Mouse (Mus musculus) intestine, postnatal 0 days (tissue): ENCODE measurements around the gene Cldn1. TPM values are rescaled to one million over a fixed set of nuclear protein-coding genes. Genes with fewer than 3 reads are reported as not detected.

Experiments used
- ATAC-seq: fragments of 200-750 bp; cut with Nextera tagmentation; 2 replicates; pipeline ENCODE4 v1.8.0; 2017; ENCODE audit warnings: mild to moderate bottlenecking, moderate TSS enrichment, moderate library complexity
- H3K27ac ChIP-seq: fragments of 300-500 bp; sonication (generic); 2 replicates; pipeline ENCODE4 v1.5.1; 2014; ENCODE audit warnings: mild to moderate bottlenecking, low read depth, low read length, moderate library complexity
- H3K27me3 ChIP-seq: fragments of 300-500 bp; sonication (generic); replicated peaks from 2 replicates; pipeline ENCODE4 v1.6.1; 2014; ENCODE audit warnings: low read length, mixed read lengths; ENCODE audit not compliant: control insufficient read depth, insufficient read depth
- H3K36me3 ChIP-seq: fragments of 300-500 bp; sonication (generic); 2 replicates; pipeline ENCODE4 v1.6.1; 2014; ENCODE audit warnings: mild to moderate bottlenecking, moderate library complexity; ENCODE audit not compliant: control insufficient read depth, insufficient read depth
- H3K4me1 ChIP-seq: fragments of 300-500 bp; sonication (generic); replicated peaks from 2 replicates; pipeline ENCODE4 v1.6.1; 2014; ENCODE audit warnings: antibody characterized with exemption, low read length, mixed read lengths; ENCODE audit not compliant: control insufficient read depth, insufficient read depth
- H3K4me2 ChIP-seq: fragments of 300-500 bp; sonication (generic); replicated peaks from 2 replicates; pipeline ENCODE4 v1.6.1; 2014; ENCODE audit warnings: low read depth, mild to moderate bottlenecking, moderate library complexity
- H3K4me3 ChIP-seq: fragments of 300-500 bp; sonication (generic); 2 replicates; pipeline ENCODE4 v1.5.1; 2014; ENCODE audit warnings: low read depth, low read length
- H3K9ac ChIP-seq: fragments of 300-500 bp; sonication (generic); 2 replicates; pipeline ENCODE4 v1.6.1; 2014; ENCODE audit warnings: mild to moderate bottlenecking, low read depth, low read length
- H3K9me3 ChIP-seq: fragments of 300-500 bp; sonication (generic); 2 replicates; pipeline ENCODE4 v1.6.1; 2016; ENCODE audit warnings: mixed run types; ENCODE audit not compliant: control insufficient read depth
- CTCF ChIP-seq: sonication (generic); IDR thresholded peaks from 2 replicates; pipeline ENCODE4 v1.5.1; 2016; ENCODE audit warnings: low read depth, mild to moderate bottlenecking, control low read depth, antibody characterized with exemption, moderate library complexity
- WGBS: fragments of 180-500 bp; shearing (Covaris S2); extraction: QIAGEN DNeasy Blood & Tissue Kit; methylation state at CpG from one replicate; pipeline ENCODE4 v1.1.7; 2014; 5-methylcytosine and 5-hydroxymethylcytosine counted together
- polyA plus RNA-seq: library from polyadenylated mRNA; unstranded; fragments of >200 nt; fragmentation: Nextera tagmentation; extraction: Ambion mirVana; gene quantifications from 2 replicates; pipeline ENCODE4 v1.2.1, GENCODE M21; 2015

The Cldn1 gene
- polyA plus RNA-seq, 1 experiment from 2014 or later: 5.5 TPM

DNA sequence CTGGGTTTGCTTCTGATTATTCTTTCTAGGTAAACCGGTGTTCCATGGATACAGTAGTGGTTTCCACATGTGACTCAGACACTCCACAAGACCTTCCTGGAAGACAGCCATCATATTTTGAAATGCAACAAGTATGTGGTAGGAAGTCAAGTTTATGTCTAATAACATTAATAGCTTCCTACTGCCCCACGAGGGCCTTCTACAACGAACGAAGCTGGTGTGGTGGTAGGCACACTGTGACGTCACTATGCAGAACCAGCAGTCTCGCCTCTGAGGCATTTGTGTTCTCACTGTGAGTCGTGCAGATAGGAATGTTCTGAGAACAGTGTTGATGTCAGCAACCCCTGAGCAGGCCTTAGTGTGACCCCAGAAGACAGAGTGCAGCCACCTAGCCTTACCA is 55.4 kb downstream of the Cldn1 start:
- H3K36me3 ChIP-seq: no peaks in the 10 kb centered on the region
- no peak overlapping the region for H3K4me3 ChIP-seq
- no peak overlapping the region for H3K27ac ChIP-seq
- TF ChIP-seq CTCF: no peak
- H3K4me2 ChIP-seq: no peak overlapping the region
- no peak overlapping the region for H3K9ac ChIP-seq
- no peak for ATAC-seq
- H3K4me1 ChIP-seq: no peaks in the 10 kb centered on the region
- WGBS: 55% methylated on average over 7 of the region's 7 CpGs
- H3K9me3 ChIP-seq: no peaks in the 10 kb centered on the region
- H3K27me3 ChIP-seq: no peaks in the 10 kb centered on the region

GRCm38 (mm10) chr16:26314815-26315214 is 56.8 kb downstream of the Cldn1 start:
- H3K27me3 ChIP-seq: no peaks in the 10 kb centered on the region
- H3K27ac ChIP-seq: no peak overlapping the region
- WGBS: 56% methylated on average over 13 of the region's 13 CpGs
- no peaks in the 10 kb centered on the region for H3K9me3 ChIP-seq
- no peak for ATAC-seq
- no peak for TF ChIP-seq CTCF
- no peak overlapping the region for H3K4me2 ChIP-seq
- no peak overlapping the region for H3K9ac ChIP-seq
- H3K36me3 ChIP-seq: no peaks in the 10 kb centered on the region
- no peak overlapping the region for H3K4me3 ChIP-seq
- H3K4me1 ChIP-seq: no peaks in the 10 kb centered on the region

- Histone ChIP-seq H3K4me3 (no peak overlapping the region), H3K9ac (no peak overlapping the region), H3K4me1 (no peaks in the 10 kb centered on the region), H3K36me3 (no peaks in the 10 kb centered on the region), H3K27ac (no peak overlapping the region), H3K27me3 (no peaks in the 10 kb centered on the region), H3K4me2 (no peak overlapping the region), H3K9me3 (no peaks in the 10 kb centered on the region)
- no peak for ATAC-seq
- no peak for TF ChIP-seq CTCF
- WGBS: 86% methylated on average over 2 of the region's 2 CpGs
Measured at GRCm38 (mm10) chr16:26309402-26309801, 62.2 kb downstream of the Cldn1 start.

Other genes with a start within 250 kb of the Cldn1 start
- gene Cldn16, start 91.3 kb upstream of the Cldn1 start, polyA plus RNA-seq: not detected in 2 replicates
- not detected in 2 replicates for gene Tmem207, start 154.9 kb upstream of the Cldn1 start, polyA plus RNA-seq
- 1.9 and 2.2 TPM in 2 replicates for gene Il1rap, start 209.9 kb upstream of the Cldn1 start, polyA plus RNA-seq